Mouse (Mus musculus) yolk sac, embryonic 10.5 days (tissue): ENCODE results near the gene Slamf9.

Experiments
- DNase-seq: peaks from one replicate; pipeline ENCODE4 v3.0.0-alpha.2; 2017; ENCODE audit warnings: low spot score

Slamf9 gene

GRCm38 (mm10) chr1:172490261-172490661, 15.1 kb downstream of the Slamf9 start:
- peak; percentile 83 for DNase-seq

GRCm38 (mm10) chr1:172492047-172492446, 16.9 kb downstream of the Slamf9 start:
- DNase-seq: no peak

GRCm38 (mm10) chr1:172493516-172493915, 18.4 kb downstream of the Slamf9 start:
- DNase-seq: no peak

GRCm38 (mm10) chr1:172496030-172496429, 20.9 kb downstream of the Slamf9 start:
- DNase-seq: no peak

- DNase-seq: no peak
These were observed 22.3 kb downstream of the Slamf9 start for GRCm38 (mm10) chr1:172497428-172497827.

- peak; percentile 93 for DNase-seq
These were observed 24.7 kb downstream of the Slamf9 start, which contains the start of gene Tagln2 for GRCm38 (mm10) chr1:172499765-172500441. TSS of gene Tagln2 (plus strand) at chr1:172500047.

GRCm38 (mm10) chr1:172500451-172501370, 25.6 kb downstream of the Slamf9 start:
- peak; percentile 84 for DNase-seq

GRCm38 (mm10) chr1:172501371-172502144, 26.4 kb downstream of the Slamf9 start:
- DNase-seq: peak; percentile 81

- peak; percentile 74 for DNase-seq
These were observed 27.3 kb downstream of the Slamf9 start for GRCm38 (mm10) chr1:172502145-172503110.

GRCm38 (mm10) chr1:172503111-172503997, 28.2 kb downstream of the Slamf9 start:
- no peak for DNase-seq

GRCm38 (mm10) chr1:172504756-172505155, 29.6 kb downstream of the Slamf9 start:
- DNase-seq: no peak

GRCm38 (mm10) chr1:172507001-172507400, 31.8 kb downstream of the Slamf9 start:
- DNase-seq: no peak

- DNase-seq: no peak
These were observed 32.5 kb downstream of the Slamf9 start for GRCm38 (mm10) chr1:172507701-172508100.

GRCm38 (mm10) chr1:172508172-172508571, 33.0 kb downstream of the Slamf9 start:
- no peak for DNase-seq

GRCm38 (mm10) chr1:172509235-172509634, 34.1 kb downstream of the Slamf9 start:
- DNase-seq: no peak

- no peak for DNase-seq
These were observed 34.8 kb downstream of the Slamf9 start for GRCm38 (mm10) chr1:172509983-172510382.

- DNase-seq: peak; percentile 84
These were observed 35.3 kb downstream of the Slamf9 start for GRCm38 (mm10) chr1:172510421-172510972.

- DNase-seq: peak; percentile 51
These were observed 37.8 kb downstream of the Slamf9 start for GRCm38 (mm10) chr1:172512962-172513361.

- DNase-seq: peak; percentile 34
These were observed 38.5 kb downstream of the Slamf9 start for GRCm38 (mm10) chr1:172513525-172514212.
